Mouse (Mus musculus): ENCODE results near the gene Mettl7a3. TPM values are rescaled to one million over a fixed set of nuclear protein-coding genes. Genes with fewer than 3 reads are reported as not detected.

Gene Mettl7a3
- polyA plus RNA-seq, 1 experiment from 2014 or later: 0.32 TPM

Other genes with a start within 250 kb of the Mettl7a3 start
- gene Atf1, start 107.1 kb upstream of the Mettl7a3 start, polyA plus RNA-seq (2015; fragmentation: Nextera tagmentation; extraction: Ambion mirVana): 43.9 and 46.2 TPM in 2 replicates
- gene Tmprss12, start 54.1 kb upstream of the Mettl7a3 start, polyA plus RNA-seq (2015; fragmentation: Nextera tagmentation; extraction: Ambion mirVana): 0.12 TPM in 1 of 2 replicates, not detected in the other
- gene Mettl7a1, start 30.8 kb upstream of the Mettl7a3 start, polyA plus RNA-seq (2015; fragmentation: Nextera tagmentation; extraction: Ambion mirVana): 7.6 and 8.4 TPM in 2 replicates
- not detected in 2 replicates for gene Methig1, start 18.2 kb downstream of the Mettl7a3 start, polyA plus RNA-seq (2015; fragmentation: Nextera tagmentation; extraction: Ambion mirVana)
- gene Mettl7a2, start 18.3 kb downstream of the Mettl7a3 start, polyA plus RNA-seq (2015; fragmentation: Nextera tagmentation; extraction: Ambion mirVana): not detected in 2 replicates
- not detected in 2 replicates for gene Higd1c, start 29.6 kb downstream of the Mettl7a3 start, polyA plus RNA-seq (2015; fragmentation: Nextera tagmentation; extraction: Ambion mirVana)
- gene Gm5475, start 87.2 kb downstream of the Mettl7a3 start, polyA plus RNA-seq (2015; fragmentation: Nextera tagmentation; extraction: Ambion mirVana): 0.07 TPM in 1 of 2 replicates, not detected in the other
- 23.6 and 25.9 TPM in 2 replicates for gene Slc11a2, start 90.1 kb downstream of the Mettl7a3 start, polyA plus RNA-seq (2015; fragmentation: Nextera tagmentation; extraction: Ambion mirVana)
- 29.6 and 30.2 TPM in 2 replicates for gene Letmd1, start 134.1 kb downstream of the Mettl7a3 start, polyA plus RNA-seq (2015; fragmentation: Nextera tagmentation; extraction: Ambion mirVana)
- 17.4 and 18.8 TPM in 2 replicates for gene Csrnp2, start 160.6 kb downstream of the Mettl7a3 start, polyA plus RNA-seq (2015; fragmentation: Nextera tagmentation; extraction: Ambion mirVana)
- 23.0 and 26.6 TPM in 2 replicates for gene Tfcp2, start 217.1 kb downstream of the Mettl7a3 start, polyA plus RNA-seq (2015; fragmentation: Nextera tagmentation; extraction: Ambion mirVana)